Mouse (Mus musculus): ENCODE results near the gene Dpm3. TPM values are rescaled to one million over a fixed set of nuclear protein-coding genes. Genes with fewer than 3 reads are reported as not detected.

The Dpm3 gene
- total RNA-seq, 2 experiments from 2014 or later = 16.4 to 26.9 TPM

- H3K4me3 ChIP-seq = no peak overlapping the region
- intact Hi-C loops (cut with DNase I) = no loop called here
- H3K27ac ChIP-seq = 0 out of 2 replicates have a peak overlapping the region, but pooled peaks have one; percentile 38
- DNase-seq = no peak
- TF ChIP-seq CTCF (IDR thresholded peaks at IDR 0.05) = no peak
Measured at GRCm38 (mm10) chr3:89314340-89314739, 55.2 kb downstream of the Dpm3 start.

GRCm38 (mm10) chr3:89314791-89315190 is 55.6 kb downstream of the Dpm3 start:
- no peak for DNase-seq
- TF ChIP-seq CTCF (IDR thresholded peaks at IDR 0.05) = no peak
- intact Hi-C loops (cut with DNase I) = no loop called here
- peak overlapping the region; percentile 38 for H3K27ac ChIP-seq
- no peak overlapping the region for H3K4me3 ChIP-seq

DNA sequence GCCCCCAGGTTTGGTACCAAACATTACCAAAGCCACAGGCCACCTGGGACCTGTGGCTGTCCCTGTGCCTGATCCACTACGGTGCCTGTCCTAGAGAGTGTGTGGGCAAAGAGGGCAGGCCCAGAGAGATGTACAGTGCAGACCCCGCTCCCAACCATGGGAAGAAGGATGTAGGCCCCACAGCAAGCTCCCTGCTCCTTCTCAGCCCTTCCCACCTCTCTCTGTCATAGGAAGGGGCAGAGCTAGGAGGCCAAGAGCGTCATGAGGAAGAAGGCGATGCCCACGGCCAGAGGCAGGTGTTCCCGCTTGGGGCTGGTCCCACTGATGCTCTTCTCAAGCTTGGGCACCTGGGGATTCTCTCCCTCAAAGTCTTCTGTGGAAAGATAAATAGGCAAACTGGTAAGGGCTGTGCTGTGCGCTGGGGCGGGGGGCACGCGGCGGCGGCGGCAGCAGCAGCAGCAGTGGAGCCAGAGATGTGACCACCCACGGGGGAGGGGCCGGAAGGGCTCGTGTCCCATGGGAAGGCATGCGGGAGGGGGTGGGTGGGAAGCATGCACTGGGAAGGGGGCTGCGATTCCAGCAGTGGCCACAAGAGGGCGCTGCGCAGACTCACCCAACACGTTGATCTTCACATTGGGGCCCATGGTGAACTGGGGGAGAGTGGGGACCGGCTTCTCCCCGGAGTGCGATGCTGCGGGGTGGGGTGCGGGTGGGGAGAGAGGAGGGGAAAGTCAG is 56.2 kb downstream of the Dpm3 start:
- DNase-seq = peak; percentile 83
- intact Hi-C loops (cut with DNase I) = no loop called here
- TF ChIP-seq CTCF (IDR thresholded peaks at IDR 0.05) = peak; percentile 98
- Histone ChIP-seq H3K27ac (peak overlapping the region; percentile 38), H3K4me3 (peak overlapping the region; percentile 50)

GRCm38 (mm10) chr3:89315930-89316831 is 57.0 kb downstream of the Dpm3 start:
- peak overlapping the region; percentile 50 for H3K4me3 ChIP-seq
- TF ChIP-seq CTCF (IDR thresholded peaks at IDR 0.05) = no peak
- intact Hi-C loops (cut with DNase I) = loop anchor here (2.0 kb wide), 2 partner anchors 39 to 169 kb away; no protein-coding TSS in a partner anchor
- no peak overlapping the region for H3K27ac ChIP-seq
- DNase-seq = peak; percentile 37

Small RNA genes within 50 kb of the gene (microRNA-seq; reads per million reads assigned to microRNA genes)
- 13.0 reads per million, percentile 11 among the genes with 10 or more reads in this experiment for gene Mir92b

Other genes with a start within 250 kb of the Dpm3 start
- gene Rusc1, start 166.0 kb upstream of the Dpm3 start, total RNA-seq (2021) = 10 to 100 TPM; 16.8 to 20.5 TPM
- not detected for gene Gm43738, start 158.3 kb upstream of the Dpm3 start, total RNA-seq (2021)
- 10 to 100 TPM; 24.8 to 28.8 TPM for gene Fdps, start 157.4 kb upstream of the Dpm3 start, total RNA-seq (2021)
- gene Pklr, start 123.2 kb upstream of the Dpm3 start, total RNA-seq (2021) = not detected
- gene Hcn3, start 99.2 kb upstream of the Dpm3 start, total RNA-seq (2021) = under 1 TPM; 0.31 to 0.43 TPM
- gene Clk2, start 94.6 kb upstream of the Dpm3 start, total RNA-seq (2021) = 10 to 100 TPM; 16.0 to 21.4 TPM
- 10 to 100 TPM; 37.7 to 39.0 TPM for gene Scamp3, start 81.9 kb upstream of the Dpm3 start, total RNA-seq (2021)
- gene Fam189b, start 76.2 kb upstream of the Dpm3 start, total RNA-seq (2021) = 10 to 100 TPM; 15.8 to 17.2 TPM
- gene Gba, start 56.4 kb upstream of the Dpm3 start, total RNA-seq (2021) = 10 to 100 TPM; 17.4 to 19.7 TPM
- 10 to 100 TPM in 1 of 2 experiments, 1 to 10 TPM in 1; 6.4 to 10.2 TPM for gene Thbs3, start 44.2 kb upstream of the Dpm3 start, total RNA-seq (2021)
- 10 to 100 TPM; 40.7 to 51.4 TPM for gene Mtx1, start 32.3 kb upstream of the Dpm3 start, total RNA-seq (2021)
- gene Muc1, start 30.3 kb upstream of the Dpm3 start, total RNA-seq (2021) = under 1 TPM; 0.13 to 0.22 TPM
- gene Krtcap2, start 13.4 kb upstream of the Dpm3 start, total RNA-seq (2021) = 10 to 100 TPM; 62.9 to 79.7 TPM
- under 1 TPM; 0.18 to 0.50 TPM for gene Trim46, start 13.0 kb upstream of the Dpm3 start, total RNA-seq (2021)
- 1 to 10 TPM; 8.9 to 9.7 TPM for gene Slc50a1, start 11.2 kb downstream of the Dpm3 start, total RNA-seq (2021)
- 10 to 100 TPM in 1 of 2 experiments, 1 to 10 TPM in 1; 7.9 to 13.1 TPM for gene Efna1, start 21.8 kb downstream of the Dpm3 start, total RNA-seq (2021)
- gene Efna3, start 63.6 kb downstream of the Dpm3 start, total RNA-seq (2021) = not detected
- under 1 TPM; 0.15 to 0.20 TPM for gene Efna4, start 78.7 kb downstream of the Dpm3 start, total RNA-seq (2021)
- 10 to 100 TPM; 21.7 to 30.5 TPM for gene Adam15, start 90.6 kb downstream of the Dpm3 start, total RNA-seq (2021)
- gene Dcst2, start 102.6 kb downstream of the Dpm3 start, total RNA-seq (2021) = not detected
- not detected for gene Dcst1, start 105.9 kb downstream of the Dpm3 start, total RNA-seq (2021)
- gene Zbtb7b, start 135.4 kb downstream of the Dpm3 start, total RNA-seq (2021) = 10 to 100 TPM; 22.8 to 33.3 TPM
- 1 to 10 TPM in 1 of 2 experiments, under 1 TPM in 1; 0.41 to 2.1 TPM for gene Lenep, start 143.4 kb downstream of the Dpm3 start, total RNA-seq (2021)
- 10 to 100 TPM; 40.8 to 56.4 TPM for gene Flad1, start 152.5 kb downstream of the Dpm3 start, total RNA-seq (2021)
- 1 to 10 TPM; 1.8 to 2.5 TPM for gene Cks1b, start 159.0 kb downstream of the Dpm3 start, total RNA-seq (2021)
- 10 to 100 TPM; 15.0 to 17.2 TPM for gene Shc1, start 159.1 kb downstream of the Dpm3 start, total RNA-seq (2021)
- gene Pygo2, start 170.9 kb downstream of the Dpm3 start, total RNA-seq (2021) = 10 to 100 TPM in 1 of 2 experiments, 1 to 10 TPM in 1; 9.5 to 10.1 TPM
- 100 to 1,000 TPM; 202 to 227 TPM for gene Pbxip1, start 177.3 kb downstream of the Dpm3 start, total RNA-seq (2021)
- 10 to 100 TPM in 1 of 2 experiments, 1 to 10 TPM in 1; 6.3 to 11.1 TPM for gene Pmvk, start 195.2 kb downstream of the Dpm3 start, total RNA-seq (2021)